Mouse (Mus musculus) neural tube, embryonic 13.5 days (tissue): Measurements from ENCODE around the gene Dscam. TPM values are rescaled to one million over a fixed set of nuclear protein-coding genes. Genes with fewer than 3 reads are reported as not detected.

Experiments used
- ATAC-seq: fragments of 200-750 bp; cut with Nextera tagmentation; 2 replicates; pipeline ENCODE4 v1.8.0; 2017; ENCODE audit warnings: low read depth, mild to moderate bottlenecking, moderate TSS enrichment, moderate library complexity
- H3K27ac ChIP-seq: fragments of 300-500 bp; sonication (generic); replicated peaks from 2 replicates; pipeline ENCODE4 v1.5.1; 2015; ENCODE audit warnings: moderate library complexity, mild to moderate bottlenecking, inconsistent platforms
- H3K27me3 ChIP-seq: fragments of 300-500 bp; sonication (generic); 2 replicates; pipeline ENCODE4 v1.6.1; 2015; ENCODE audit warnings: mild to moderate bottlenecking, inconsistent platforms
- H3K36me3 ChIP-seq: fragments of 300-500 bp; sonication (generic); 2 replicates; pipeline ENCODE4 v1.6.1; 2015; ENCODE audit warnings: mild to moderate bottlenecking, inconsistent platforms
- H3K4me1 ChIP-seq: fragments of 300-500 bp; sonication (generic); replicated peaks from 2 replicates; pipeline ENCODE4 v1.6.1; 2015; ENCODE audit warnings: inconsistent platforms
- H3K4me2 ChIP-seq: fragments of 300-500 bp; sonication (generic); 2 replicates; pipeline ENCODE4 v1.6.1; 2015; ENCODE audit warnings: inconsistent platforms, mild to moderate bottlenecking, moderate library complexity
- H3K4me3 ChIP-seq: fragments of 300-500 bp; sonication (generic); 2 replicates; pipeline ENCODE4 v1.5.1; 2015; ENCODE audit warnings: mild to moderate bottlenecking, inconsistent platforms
- H3K9ac ChIP-seq: fragments of 300-500 bp; sonication (generic); 2 replicates; pipeline ENCODE4 v1.6.1; 2015; ENCODE audit warnings: moderate library complexity, mild to moderate bottlenecking, inconsistent platforms
- H3K9me3 ChIP-seq: fragments of 300-500 bp; sonication (generic); 2 replicates; pipeline ENCODE4 v1.6.1; 2016; ENCODE audit warnings: inconsistent platforms
- WGBS: fragments of 180-500 bp; shearing (Covaris S2); methylation state at CpG from one replicate; pipeline ENCODE4 v1.1.7; 2015; 5-methylcytosine and 5-hydroxymethylcytosine counted together
- polyA plus RNA-seq: library from polyadenylated mRNA; unstranded; fragments of >200 nt; fragmentation: Nextera tagmentation; extraction: Ambion mirVana; gene quantifications from 2 replicates; pipeline ENCODE4 v1.2.1, GENCODE M21; 2015

Dscam gene
- polyA plus RNA-seq, 1 experiment from 2014 or later: 6.7 TPM

DNA sequence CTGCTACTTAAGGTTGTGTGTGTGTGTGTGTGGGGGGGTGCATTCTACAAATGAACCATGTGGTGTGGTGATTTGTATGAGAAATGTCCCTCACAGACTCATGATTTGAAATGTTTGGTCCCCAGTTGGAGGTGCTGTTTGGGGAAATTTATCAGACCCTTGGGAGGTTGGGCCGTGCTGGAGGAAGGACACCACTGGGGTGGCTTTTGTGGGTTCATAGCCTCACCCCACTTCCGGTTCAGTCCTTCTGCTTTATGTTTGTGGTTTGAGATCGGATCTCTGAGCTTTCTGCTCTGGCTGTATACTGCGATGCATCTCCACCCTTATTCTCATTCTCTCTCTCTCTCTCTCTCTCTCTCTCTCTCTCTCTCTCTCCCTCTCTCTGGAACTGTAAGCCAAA lies 516.5 kb downstream of the Dscam start:
- no peak overlapping the region for H3K4me3 ChIP-seq
- WGBS: 88% methylated on average over 4 of the region's 4 CpGs
- no peak overlapping the region for H3K4me2 ChIP-seq
- H3K27ac ChIP-seq: no peak overlapping the region
- H3K9ac ChIP-seq: no peak overlapping the region
- no peak for ATAC-seq
- H3K9me3 ChIP-seq: no peaks in the 10 kb centered on the region
- no peaks in the 10 kb centered on the region for H3K36me3 ChIP-seq
- H3K27me3 ChIP-seq: no peaks in the 10 kb centered on the region; the same call in 1 of the 2 replicates
- H3K4me1 ChIP-seq: no peaks in the 10 kb centered on the region

DNA sequence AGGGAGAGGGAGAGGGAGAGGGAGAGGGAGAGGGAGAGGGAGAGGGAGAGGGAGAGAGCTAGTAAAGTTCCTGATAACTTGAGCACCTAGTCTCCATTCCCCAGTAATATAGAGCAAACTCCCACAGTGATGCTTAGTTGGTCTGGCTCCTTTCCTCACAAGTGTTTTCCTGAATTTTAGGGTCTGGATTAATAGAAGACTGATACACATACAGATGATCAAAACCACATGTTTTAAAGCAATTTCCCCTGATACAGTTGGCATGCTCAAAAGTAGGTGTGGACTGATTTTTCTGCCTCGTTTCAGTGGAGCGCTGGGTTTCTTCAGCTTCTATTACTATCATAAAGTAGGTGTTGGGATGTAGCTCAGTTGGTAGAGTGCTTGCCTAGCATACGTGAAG lies 519.1 kb downstream of the Dscam start:
- no peak overlapping the region for H3K27ac ChIP-seq
- H3K9ac ChIP-seq: no peak overlapping the region
- no peak overlapping the region for H3K4me3 ChIP-seq
- ATAC-seq: no peak
- H3K9me3 ChIP-seq: no peaks in the 10 kb centered on the region
- no peaks in the 10 kb centered on the region; the same call in 1 of the 2 replicates for H3K27me3 ChIP-seq
- no peaks in the 10 kb centered on the region for H3K4me1 ChIP-seq
- WGBS: 95% methylated on average over 3 of the region's 3 CpGs
- 0 out of 2 replicates have a peak, but pooled peaks cover 7% of the 10 kb centered on the region for H3K36me3 ChIP-seq
- H3K4me2 ChIP-seq: no peak overlapping the region

DNA sequence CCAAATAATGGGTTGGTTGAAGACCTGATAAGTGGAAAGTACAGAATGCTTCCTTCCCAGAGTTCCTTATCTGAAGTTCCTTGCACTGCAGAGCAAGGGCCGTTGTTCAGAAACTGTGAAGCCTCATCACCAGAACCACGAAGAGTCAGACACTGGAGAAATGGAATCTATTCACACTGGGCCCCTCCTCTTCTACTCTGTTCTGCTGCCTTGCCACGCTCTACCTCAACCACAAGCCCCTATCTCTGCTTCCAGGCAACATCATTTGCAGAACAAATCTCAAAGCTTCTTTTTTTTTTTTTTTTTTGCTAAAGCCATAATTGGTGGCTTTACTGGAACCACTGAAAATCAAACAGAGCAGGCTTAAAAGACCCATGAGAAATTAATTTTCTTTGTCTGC lies 530.5 kb downstream of the Dscam start:
- H3K27ac ChIP-seq: no peak overlapping the region
- 82% methylated on average over 3 of the region's 3 CpGs for WGBS
- H3K9ac ChIP-seq: no peak overlapping the region
- H3K9me3 ChIP-seq: no peaks in the 10 kb centered on the region
- no peak overlapping the region for H3K4me2 ChIP-seq
- H3K36me3 ChIP-seq: peaks cover 44% of the 10 kb centered on the region
- ATAC-seq: no peak
- no peaks in the 10 kb centered on the region for H3K4me1 ChIP-seq
- no peak overlapping the region for H3K4me3 ChIP-seq
- no peaks in the 10 kb centered on the region for H3K27me3 ChIP-seq

DNA sequence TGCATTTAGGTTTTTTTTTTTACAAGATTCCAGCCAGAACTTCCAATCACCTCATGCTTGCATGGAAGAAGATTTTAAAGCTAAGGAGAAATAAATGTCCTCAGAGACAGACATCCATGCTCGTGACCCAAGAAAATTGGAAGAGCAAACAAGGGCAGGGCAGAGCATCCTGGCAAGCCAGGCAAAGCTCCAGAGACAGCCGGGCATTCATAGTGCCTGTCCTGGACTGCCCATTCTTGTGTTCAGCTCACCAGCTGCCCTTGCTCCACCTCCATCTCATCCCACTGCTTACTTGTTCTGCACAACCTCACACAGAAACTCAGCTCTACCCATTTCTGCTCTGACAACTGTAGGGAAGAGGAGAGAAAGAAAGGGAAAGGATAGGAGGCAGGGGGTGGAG lies 534.6 kb downstream of the Dscam start:
- Histone ChIP-seq H3K9me3 (no peaks in the 10 kb centered on the region), H3K4me3 (no peak overlapping the region), H3K4me2 (no peak overlapping the region), H3K9ac (no peak overlapping the region), H3K27me3 (no peaks in the 10 kb centered on the region), H3K27ac (no peak overlapping the region), H3K4me1 (peaks cover 4% of the 10 kb centered on the region; the same call in 1 of the 2 replicates), H3K36me3 (peaks cover 14% of the 10 kb centered on the region; the same call in 1 of the 2 replicates)
- no peak for ATAC-seq
- WGBS: 76% methylated on average over 2 of the region's 2 CpGs

DNA sequence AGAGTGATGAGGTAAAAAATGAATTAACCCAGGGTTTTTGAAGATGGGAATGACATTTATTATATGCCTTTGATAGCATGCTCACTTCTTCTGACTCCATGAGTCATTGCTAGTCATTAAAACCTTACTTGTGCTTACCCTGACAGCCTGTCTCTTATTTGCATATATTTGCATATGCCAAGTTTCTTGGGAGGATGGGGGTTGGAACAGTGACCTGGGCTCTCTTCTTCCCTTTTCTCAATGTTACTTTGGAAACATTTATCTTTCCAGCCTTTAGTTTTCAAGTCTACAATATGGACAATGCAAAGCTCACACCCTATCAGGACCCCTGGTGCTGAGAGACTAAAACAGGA lies 535.8 kb downstream of the Dscam start:
- no peak overlapping the region for H3K9ac ChIP-seq
- H3K27me3 ChIP-seq: no peaks in the 10 kb centered on the region
- ATAC-seq: no peak
- H3K36me3 ChIP-seq: 0 out of 2 replicates have a peak, but pooled peaks cover 8% of the 10 kb centered on the region
- no peak overlapping the region for H3K27ac ChIP-seq
- H3K9me3 ChIP-seq: no peaks in the 10 kb centered on the region
- no peak overlapping the region for H3K4me2 ChIP-seq
- no peak overlapping the region for H3K4me3 ChIP-seq
- H3K4me1 ChIP-seq: peaks cover 4% of the 10 kb centered on the region; the same call in 1 of the 2 replicates

DNA sequence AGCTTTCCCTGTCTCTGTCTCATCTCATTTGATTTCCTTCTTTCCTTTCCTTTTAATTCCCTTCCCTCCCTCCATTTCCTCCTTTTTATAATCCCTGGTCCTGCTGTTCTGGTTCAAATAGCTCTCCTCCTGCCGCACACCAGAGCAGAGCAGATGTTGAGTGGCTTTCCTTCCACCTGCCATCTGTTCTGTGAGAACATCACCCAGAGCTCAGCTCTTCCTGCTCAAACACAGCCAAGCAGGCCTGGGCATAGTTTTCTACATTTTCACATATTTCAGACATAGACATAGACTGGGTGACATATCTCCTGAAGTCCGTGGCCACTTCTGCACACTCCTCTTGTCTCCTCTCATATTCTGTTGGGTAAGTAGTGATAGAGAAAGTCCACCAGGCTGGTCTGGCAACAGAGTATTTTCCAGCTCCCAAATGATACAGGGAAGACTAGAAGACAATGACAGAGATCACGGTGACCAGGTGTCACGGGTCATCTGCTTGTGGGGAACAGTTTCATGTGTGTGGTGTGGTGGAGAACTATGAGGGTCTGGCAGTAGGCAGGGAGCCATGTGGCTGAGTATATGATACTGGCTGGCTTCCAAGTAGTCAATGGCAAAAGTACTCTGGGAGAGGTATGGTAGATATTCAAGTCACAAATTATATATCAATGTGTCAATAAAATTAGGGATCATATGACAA lies 536.3 kb downstream of the Dscam start:
- WGBS: 77% methylated on average over 4 of the region's 4 CpGs
- Histone ChIP-seq H3K27me3 (no peaks in the 10 kb centered on the region), H3K4me2 (no peak overlapping the region), H3K4me3 (no peak overlapping the region), H3K9me3 (no peaks in the 10 kb centered on the region), H3K9ac (no peak overlapping the region), H3K36me3 (0 out of 2 replicates have a peak, but pooled peaks cover 8% of the 10 kb centered on the region), H3K27ac (no peak overlapping the region), H3K4me1 (peaks cover 4% of the 10 kb centered on the region; the same call in 1 of the 2 replicates)
- ATAC-seq: no peak

DNA sequence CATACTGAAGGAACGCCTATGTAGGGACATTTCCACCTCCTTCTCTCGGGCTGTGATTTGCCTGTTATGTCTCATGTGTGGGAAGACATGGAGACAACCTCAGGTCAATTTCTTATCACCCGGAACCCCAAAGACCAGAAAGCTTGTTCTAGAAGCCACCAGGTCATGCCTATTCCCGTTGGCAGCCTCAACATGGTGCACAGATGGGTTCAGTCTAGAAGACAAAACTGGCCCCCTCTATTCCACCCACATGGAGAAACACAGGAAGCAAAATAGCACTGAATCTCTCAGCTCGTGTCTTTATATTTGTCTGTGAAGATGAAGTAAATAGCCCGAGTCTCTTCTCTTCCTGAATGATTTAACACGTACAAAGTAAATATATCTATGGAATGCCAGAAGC lies 540.3 kb downstream of the Dscam start:
- Histone ChIP-seq H3K36me3 (no peaks in the 10 kb centered on the region), H3K4me1 (peaks cover 6% of the 10 kb centered on the region), H3K9me3 (no peaks in the 10 kb centered on the region), H3K9ac (no peak overlapping the region), H3K4me2 (no peak overlapping the region), H3K4me3 (no peak overlapping the region), H3K27me3 (no peaks in the 10 kb centered on the region), H3K27ac (no peak overlapping the region)
- ATAC-seq: no peak
- 81% methylated on average over 7 of the region's 7 CpGs for WGBS

DNA sequence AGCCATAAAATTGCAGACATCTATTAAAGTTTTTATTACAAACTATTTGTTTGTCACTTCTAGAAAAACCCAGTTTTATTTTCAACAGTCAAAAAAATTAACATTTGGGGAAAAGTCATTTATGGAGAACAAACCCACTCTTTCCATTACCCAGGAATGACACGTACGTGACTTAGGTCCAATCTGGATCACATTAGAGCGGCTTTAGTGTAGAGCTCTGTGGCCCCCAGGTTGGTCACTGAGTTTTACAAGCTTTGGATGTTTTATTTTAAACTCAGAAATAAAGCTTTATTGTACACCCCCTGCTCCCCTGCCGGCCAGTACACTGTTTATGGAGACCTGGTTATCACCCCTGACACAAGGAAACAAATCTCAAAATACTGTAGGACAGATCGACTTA lies 540.9 kb downstream of the Dscam start:
- Histone ChIP-seq H3K36me3 (no peaks in the 10 kb centered on the region), H3K9me3 (no peaks in the 10 kb centered on the region), H3K27ac (no peak overlapping the region), H3K27me3 (no peaks in the 10 kb centered on the region), H3K4me1 (peaks cover 13% of the 10 kb centered on the region), H3K4me3 (no peak overlapping the region), H3K9ac (no peak overlapping the region), H3K4me2 (no peak overlapping the region)
- no peak for ATAC-seq
- 86% methylated on average over 5 of the region's 5 CpGs for WGBS

DNA sequence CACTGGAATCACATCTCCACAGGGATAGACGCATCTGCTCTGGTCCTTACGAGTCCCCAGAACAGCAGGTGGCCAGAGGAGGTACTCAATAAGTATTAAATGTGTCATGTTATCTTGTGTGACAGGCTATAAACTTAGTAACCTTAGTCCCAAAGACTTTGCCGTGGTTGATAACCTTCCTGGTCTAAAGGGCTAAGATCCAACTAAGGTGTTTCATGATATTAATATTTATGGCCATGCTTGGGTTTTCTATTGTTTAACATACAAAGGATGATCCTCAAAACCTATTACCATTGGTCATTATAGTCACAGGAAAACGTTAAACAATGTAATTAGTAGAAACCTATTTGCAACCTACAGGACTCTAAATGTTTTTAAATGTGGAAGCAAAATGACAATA lies 545.1 kb downstream of the Dscam start:
- H3K27me3 ChIP-seq: no peaks in the 10 kb centered on the region
- peaks cover 13% of the 10 kb centered on the region for H3K4me1 ChIP-seq
- H3K4me2 ChIP-seq: no peak overlapping the region
- no peaks in the 10 kb centered on the region for H3K9me3 ChIP-seq
- peaks cover 5% of the 10 kb centered on the region for H3K36me3 ChIP-seq
- WGBS: 45% methylated on average over 4 of the region's 4 CpGs
- H3K4me3 ChIP-seq: no peak overlapping the region
- peak; percentile 43; the same call in 1 of the 2 replicates for ATAC-seq
- H3K9ac ChIP-seq: no peak overlapping the region
- H3K27ac ChIP-seq: no peak overlapping the region

DNA sequence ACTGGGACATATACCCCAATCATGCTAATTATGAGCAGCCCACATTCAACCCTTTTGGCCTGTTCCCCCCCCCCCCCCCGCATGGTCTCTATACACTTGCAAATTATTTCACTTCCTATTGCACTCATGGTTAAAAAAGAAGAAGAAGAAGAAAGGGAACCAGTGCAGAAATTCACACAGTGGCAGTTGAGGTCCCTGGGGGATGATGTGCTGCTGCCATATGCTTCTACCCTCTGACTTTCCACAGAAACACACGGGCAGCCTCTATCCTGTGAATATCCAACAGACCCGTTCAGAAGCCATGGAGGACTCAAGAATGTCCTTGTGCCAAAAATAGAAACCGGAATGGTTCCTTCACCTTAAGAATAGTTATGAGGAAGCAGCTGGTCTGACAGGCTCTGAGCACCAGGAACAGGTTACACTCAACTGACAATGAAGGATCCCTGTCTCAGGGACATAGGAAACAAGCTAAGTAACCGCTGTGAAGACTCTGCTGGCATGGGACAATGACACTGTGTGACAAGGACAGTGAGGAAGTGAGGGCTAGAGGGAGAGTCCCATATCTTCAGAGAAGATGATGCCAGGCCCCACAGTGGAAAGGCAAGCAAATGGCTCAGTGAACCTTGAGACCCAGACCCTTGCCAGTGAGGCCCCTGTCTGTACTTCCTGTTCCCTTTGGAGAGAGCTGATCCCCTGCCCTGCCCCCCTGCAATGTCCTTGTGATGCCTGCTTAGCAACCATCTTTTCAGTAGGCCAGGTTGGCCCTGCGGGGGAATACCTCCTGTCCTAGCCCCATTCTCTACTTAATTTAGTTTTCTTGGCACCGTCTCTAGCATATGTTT lies 545.8 kb downstream of the Dscam start:
- Histone ChIP-seq H3K4me1 (peaks cover 13% of the 10 kb centered on the region), H3K27ac (no peak overlapping the region; the same call in 1 of the 2 replicates), H3K9ac (no peak overlapping the region), H3K4me3 (no peak overlapping the region), H3K4me2 (no peak overlapping the region), H3K36me3 (peaks cover 5% of the 10 kb centered on the region), H3K9me3 (no peaks in the 10 kb centered on the region), H3K27me3 (no peaks in the 10 kb centered on the region)
- WGBS: 68% methylated on average over 7 of the region's 7 CpGs
- peak; percentile 47; the same call in 1 of the 2 replicates for ATAC-seq

DNA sequence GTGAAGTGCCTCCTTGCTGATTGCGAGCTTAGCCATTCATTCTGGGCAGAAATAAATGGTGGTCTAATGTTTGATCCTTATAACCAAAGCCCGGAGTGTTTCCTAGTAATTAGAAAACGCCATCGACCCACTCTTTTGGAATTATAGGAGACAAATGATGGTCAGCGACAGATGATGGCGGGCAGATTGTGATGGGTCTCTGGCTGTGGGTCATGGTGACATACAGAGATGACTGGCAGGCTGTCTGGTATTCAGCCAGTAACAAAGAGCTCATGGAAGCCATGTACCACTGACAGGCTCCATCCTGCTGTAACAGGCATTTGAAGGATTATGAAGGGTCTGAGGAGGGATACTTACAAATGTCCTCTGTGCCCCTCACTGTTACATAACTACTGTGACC lies 549.7 kb downstream of the Dscam start:
- Histone ChIP-seq H3K4me2 (no peak overlapping the region), H3K4me3 (no peak overlapping the region), H3K9me3 (no peaks in the 10 kb centered on the region), H3K9ac (no peak overlapping the region), H3K27me3 (no peaks in the 10 kb centered on the region), H3K27ac (no peak overlapping the region), H3K36me3 (peaks cover 5% of the 10 kb centered on the region), H3K4me1 (peaks cover 13% of the 10 kb centered on the region)
- WGBS: 86% methylated on average over 6 of the region's 6 CpGs
- no peak for ATAC-seq

DNA sequence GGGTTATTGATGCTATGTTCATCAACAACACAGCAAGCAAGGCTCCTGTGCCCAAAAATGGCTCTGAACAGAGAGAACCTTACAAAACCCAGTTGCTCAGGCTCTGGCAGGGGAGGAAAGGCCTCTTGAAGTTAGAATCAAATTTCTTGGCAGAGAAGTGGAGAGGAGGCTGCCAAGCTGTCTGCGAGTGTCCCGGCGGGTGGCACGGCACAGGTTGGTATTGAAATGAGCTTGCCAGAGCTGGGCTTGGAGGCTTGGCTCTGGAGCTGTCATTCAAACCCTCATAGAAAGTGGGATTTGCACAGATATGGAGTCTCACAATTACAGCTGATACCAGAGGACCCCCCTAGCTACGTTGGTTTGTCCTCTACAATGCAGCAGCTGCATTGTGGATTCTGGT lies 550.1 kb downstream of the Dscam start:
- no peak overlapping the region for H3K27ac ChIP-seq
- H3K4me1 ChIP-seq: peaks cover 12% of the 10 kb centered on the region
- no peak overlapping the region for H3K4me2 ChIP-seq
- H3K9ac ChIP-seq: no peak overlapping the region
- 89% methylated on average over 5 of the region's 5 CpGs for WGBS
- no peaks in the 10 kb centered on the region for H3K27me3 ChIP-seq
- ATAC-seq: no peak
- peaks cover 5% of the 10 kb centered on the region for H3K36me3 ChIP-seq
- no peaks in the 10 kb centered on the region for H3K9me3 ChIP-seq
- H3K4me3 ChIP-seq: no peak overlapping the region
